Mouse (Mus musculus) myocyte (in vitro differentiated cells): ENCODE results near the gene Dhh. TPM values are rescaled to one million over a fixed set of nuclear protein-coding genes. Genes with fewer than 3 reads are reported as not detected.
"Not testable (repeated sequence)": the region's sequence is repeated elsewhere in the genome, so short reads cannot be mapped to it uniquely, and the experiment has no call there.

Experiments used
- H3K27me3 ChIP-seq: one replicate; pipeline ENCODE4 v1.6.1; 2011; ENCODE audit not compliant: control insufficient read depth, insufficient read depth, insufficient read length
- H3K36me3 ChIP-seq: one replicate; pipeline ENCODE4 v1.6.1; 2011; ENCODE audit not compliant: control insufficient read depth, insufficient read depth
- H3K4me2 ChIP-seq: one replicate; pipeline ENCODE4 v1.6.1; 2011; ENCODE audit warnings: low read depth, control low read depth
- H3K4me3 ChIP-seq: one replicate; pipeline ENCODE4 v1.5.1; 2011; ENCODE audit warnings: mild to moderate bottlenecking, control low read depth, moderate library complexity
- H3K79me2 ChIP-seq: one replicate; pipeline ENCODE4 v1.6.1; 2011; ENCODE audit not compliant: control insufficient read depth, insufficient read depth
- H3ac ChIP-seq: one replicate; pipeline ENCODE4 v1.6.1; 2011; ENCODE audit not compliant: control insufficient read depth, insufficient read length
- CEBPB ChIP-seq: IDR thresholded peaks from 2 replicates; pipeline ENCODE4 v1.6.1; 2011; ENCODE audit warnings: mild to moderate bottlenecking, moderate library complexity; ENCODE audit not compliant: poor library complexity, insufficient read depth, severe bottlenecking
- E2F4 ChIP-seq: IDR thresholded peaks from one replicate; pipeline ENCODE4 v1.6.1; 2011; ENCODE audit warnings: mild to moderate bottlenecking, control low read depth, moderate library complexity; ENCODE audit not compliant: insufficient read depth
- MAX ChIP-seq: IDR thresholded peaks from one replicate; pipeline ENCODE4 v1.6.1; 2011; ENCODE audit warnings: low read depth, mild to moderate bottlenecking, control low read depth
- MYOD1 ChIP-seq, 3 experiments: IDR thresholded peaks; one replicate each; pipeline ENCODE4 v1.6.1; 2011; ENCODE audit warnings: control low read depth in 2 of 3, low read depth in 2 of 3, mild to moderate bottlenecking in 2 of 3, moderate library complexity in 1 of 3; ENCODE audit not compliant: insufficient read length in 2 of 3, control insufficient read depth in 1 of 3
- MYOG ChIP-seq, 3 experiments: IDR thresholded peaks; one replicate each; pipeline ENCODE4 v1.6.1; 2011; ENCODE audit warnings: control low read depth in 2 of 3, low read depth in 2 of 3, mild to moderate bottlenecking in 2 of 3; ENCODE audit not compliant: insufficient read length in 2 of 3, control insufficient read depth in 1 of 3, insufficient read depth in 1 of 3
- POLR2A ChIP-seq: IDR thresholded peaks from one replicate; pipeline ENCODE4 v1.6.1; 2011; ENCODE audit warnings: low read depth, mild to moderate bottlenecking, control low read depth, moderate library complexity; ENCODE audit not compliant: insufficient read length
- POLR2AphosphoS2 ChIP-seq: IDR thresholded peaks from one replicate; pipeline ENCODE4 v1.6.1; 2011; ENCODE audit warnings: low read depth, control low read depth; ENCODE audit not compliant: insufficient read length
- REST ChIP-seq: IDR thresholded peaks from one replicate; pipeline ENCODE4 v1.6.1; 2011; ENCODE audit warnings: mild to moderate bottlenecking, control low read depth, moderate library complexity; ENCODE audit not compliant: insufficient read depth, insufficient read length
- SRF ChIP-seq: IDR thresholded peaks from one replicate; pipeline ENCODE4 v1.6.1; 2011; ENCODE audit warnings: low read depth; ENCODE audit not compliant: control insufficient read depth, insufficient read length
- TCF12 ChIP-seq: IDR thresholded peaks from one replicate; pipeline ENCODE4 v1.6.1; 2011; ENCODE audit warnings: mild to moderate bottlenecking, control low read depth; ENCODE audit not compliant: poor library complexity, insufficient read depth, severe bottlenecking
- TCF3 ChIP-seq: IDR thresholded peaks from one replicate; pipeline ENCODE4 v1.6.1; 2011; ENCODE audit warnings: low read depth, control low read depth; ENCODE audit not compliant: insufficient read length
- USF1 ChIP-seq: IDR thresholded peaks from one replicate; pipeline ENCODE4 v1.6.1; 2011; ENCODE audit warnings: low read depth, mild to moderate bottlenecking, control low read depth, moderate library complexity
- polyA plus RNA-seq: library from polyadenylated mRNA; unstranded; fragments of >200 nt; fragmentation: generic; extraction: Trizol; gene quantifications from one replicate; pipeline ENCODE4 v1.2.1, GENCODE M21; 2012; ENCODE audit warnings: missing spikeins

The Dhh gene
- polyA plus RNA-seq, 1 experiment = 0.11 TPM

GRCm38 (mm10) chr15:98940816-98941215, 42.5 kb upstream of the Dhh start:
- Histone ChIP-seq H3K4me2 (no peak overlapping the region), H3K27me3 (no peaks in the 10 kb centered on the region), H3K79me2 (no peaks in the 10 kb centered on the region), H3K36me3 (no peaks in the 10 kb centered on the region), H3K4me3 (no peak overlapping the region), H3ac (no peak overlapping the region)
- TF ChIP-seq TCF12 (no peak), POLR2A (no peak), MYOD1 (IDR thresholded peaks at IDR 0.05; ENCODE audit: control insufficient read depth in 1 of 3, insufficient read length in 2 of 3, low read depth in 2 of 3) (no peak), TCF3 (no peak), MYOG (IDR thresholded peaks at IDR 0.05; ENCODE audit: control insufficient read depth in 1 of 3, insufficient read depth in 1 of 3, insufficient read length in 2 of 3, low read depth in 2 of 3) (no peak), USF1 (no peak), REST (no peak), MAX (no peak), E2F4 (no peak), SRF (no peak), CEBPB (no peak), POLR2AphosphoS2 (no peak)

- H3K4me2 ChIP-seq = peak within 1 kb of the TSS; percentile 87
- TF ChIP-seq MYOD1 (IDR thresholded peaks at IDR 0.05; ENCODE audit: control insufficient read depth in 1 of 3, insufficient read length in 2 of 3, low read depth in 2 of 3) (peak in 1 of 3 experiments; percentile 30), POLR2A (peak; percentile 85), USF1 (no peak), MAX (peak; percentile 33), POLR2AphosphoS2 (peak; percentile 94), E2F4 (peak; percentile 30), MYOG (IDR thresholded peaks at IDR 0.05; ENCODE audit: control insufficient read depth in 1 of 3, insufficient read depth in 1 of 3, insufficient read length in 2 of 3, low read depth in 2 of 3) (peak in 1 of 3 experiments; percentile 66), REST (no peak)
- peaks cover 18% of the 10 kb centered on the region for H3K36me3 ChIP-seq
- no peaks in the 10 kb centered on the region for H3K27me3 ChIP-seq
- H3K79me2 ChIP-seq = peaks cover 27% of the 10 kb centered on the region
- peak within 1 kb of the TSS; percentile 36 for H3ac ChIP-seq
- H3K4me3 ChIP-seq = peak within 1 kb of the TSS; percentile 96
Observed at GRCm38 (mm10) chr15:98934217-98934839, 36.0 kb upstream of the Dhh start, which contains the start of gene Tuba1b. Tuba1b (minus strand) TSS chr15:98934565.

GRCm38 (mm10) chr15:98933833-98934216, 35.5 kb upstream of the Dhh start:
- TF ChIP-seq REST = no peak
- TF ChIP-seq POLR2A = peak; percentile 73
- TF ChIP-seq MYOD1 (IDR thresholded peaks at IDR 0.05; ENCODE audit: control insufficient read depth in 1 of 3, insufficient read length in 2 of 3, low read depth in 2 of 3) = peak in 1 of 3 experiments; percentile 34
- no peak for TF ChIP-seq USF1
- TF ChIP-seq POLR2AphosphoS2 = peak; percentile 89
- peak; percentile 19 for TF ChIP-seq MAX
- TF ChIP-seq TCF3 = no peak
- peak; percentile 86 for TF ChIP-seq E2F4
- TF ChIP-seq SRF = peak; percentile 40
- TF ChIP-seq TCF12 = no peak
- TF ChIP-seq CEBPB = no peak
- TF ChIP-seq MYOG (IDR thresholded peaks at IDR 0.05; ENCODE audit: control insufficient read depth in 1 of 3, insufficient read depth in 1 of 3, insufficient read length in 2 of 3, low read depth in 2 of 3) = peak in 1 of 3 experiments; percentile 29
- no peaks in the 10 kb centered on the region for H3K27me3 ChIP-seq
- H3K4me3 ChIP-seq = peak overlapping the region; percentile 96
- peaks cover 27% of the 10 kb centered on the region for H3K79me2 ChIP-seq
- H3ac ChIP-seq = peak overlapping the region; percentile 36
- peak overlapping the region; percentile 87 for H3K4me2 ChIP-seq
- H3K36me3 ChIP-seq = peaks cover 18% of the 10 kb centered on the region

GRCm38 (mm10) chr15:98933004-98933671, 34.8 kb upstream of the Dhh start:
- Histone ChIP-seq H3K36me3 (peaks cover 18% of the 10 kb centered on the region), H3ac (peak overlapping the region; percentile 36), H3K79me2 (peaks cover 27% of the 10 kb centered on the region), H3K4me3 (peak overlapping the region; percentile 96), H3K4me2 (peak overlapping the region; percentile 87)
- TF ChIP-seq MAX (peak; percentile 45), POLR2AphosphoS2 (peak; percentile 93), USF1 (peak; percentile 60)
- not testable (repeated sequence) for H3K27me3 ChIP-seq

- peak overlapping the region; percentile 74 for H3K4me2 ChIP-seq
- peaks cover 27% of the 10 kb centered on the region for H3K79me2 ChIP-seq
- H3K36me3 ChIP-seq = peaks cover 18% of the 10 kb centered on the region
- no peak for TF ChIP-seq USF1
- TF ChIP-seq TCF3 = no peak
- peak; percentile 92 for TF ChIP-seq POLR2AphosphoS2
- TF ChIP-seq MYOG (IDR thresholded peaks at IDR 0.05; ENCODE audit: control insufficient read depth in 1 of 3, insufficient read depth in 1 of 3, insufficient read length in 2 of 3, low read depth in 2 of 3) = no peak
- TF ChIP-seq SRF = no peak
- TF ChIP-seq E2F4 = no peak
- no peak for TF ChIP-seq TCF12
- TF ChIP-seq CEBPB = no peak
- no peak for TF ChIP-seq MYOD1 (IDR thresholded peaks at IDR 0.05; ENCODE audit: control insufficient read depth in 1 of 3, insufficient read length in 2 of 3, low read depth in 2 of 3)
- TF ChIP-seq POLR2A = peak; percentile 53
- H3ac ChIP-seq = no peak overlapping the region
- no peak overlapping the region for H3K4me3 ChIP-seq
- H3K27me3 ChIP-seq = no peaks in the 10 kb centered on the region
Observed at GRCm38 (mm10) chr15:98930998-98931397, 32.7 kb upstream of the Dhh start.
